Mouse (Mus musculus) hindbrain, embryonic 12.5 days (tissue): Measurements from ENCODE around the gene Ptprn2. TPM values are rescaled to one million over a fixed set of nuclear protein-coding genes. Genes with fewer than 3 reads are reported as not detected.
A peak's percentile ranks its signal among the peaks of the same experiment; 100 is the strongest.

Source experiments
- ATAC-seq: fragments of 200-750 bp; cut with Nextera tagmentation; 2 replicates; pipeline ENCODE4 v1.8.0; 2017; ENCODE audit warnings: moderate TSS enrichment; ENCODE audit not compliant: low FRiP score
- H3K27ac ChIP-seq: fragments of 300-500 bp; sonication (generic); 2 replicates; pipeline ENCODE4 v1.5.1; 2016; ENCODE audit warnings: mild to moderate bottlenecking
- H3K27me3 ChIP-seq: fragments of 300-500 bp; sonication (generic); 2 replicates; pipeline ENCODE4 v1.6.1; 2016; ENCODE audit warnings: mild to moderate bottlenecking
- H3K36me3 ChIP-seq: fragments of 300-500 bp; sonication (generic); 2 replicates; pipeline ENCODE4 v1.6.1; 2016; ENCODE audit warnings: mild to moderate bottlenecking
- H3K4me1 ChIP-seq: fragments of 300-500 bp; sonication (generic); 2 replicates; pipeline ENCODE4 v1.6.1; 2016
- H3K4me2 ChIP-seq: fragments of 300-500 bp; sonication (generic); replicated peaks from 2 replicates; pipeline ENCODE4 v1.6.1; 2016; ENCODE audit warnings: mild to moderate bottlenecking
- H3K4me3 ChIP-seq: fragments of 300-500 bp; sonication (generic); 2 replicates; pipeline ENCODE4 v1.5.1; 2016; ENCODE audit warnings: mild to moderate bottlenecking
- H3K9ac ChIP-seq: fragments of 300-500 bp; sonication (generic); 2 replicates; pipeline ENCODE4 v1.6.1; 2016; ENCODE audit warnings: mild to moderate bottlenecking, moderate library complexity
- H3K9me3 ChIP-seq: fragments of 300-500 bp; sonication (generic); replicated peaks from 2 replicates; pipeline ENCODE4 v1.6.1; 2016; ENCODE audit warnings: mild to moderate bottlenecking
- WGBS: fragments of 180-500 bp; shearing (Covaris S2); methylation state at CpG from one replicate; pipeline ENCODE4 v1.1.7; 2016; 5-methylcytosine and 5-hydroxymethylcytosine counted together
- polyA plus RNA-seq: library from polyadenylated mRNA; unstranded; fragments of >200 nt; fragmentation: Nextera tagmentation; extraction: Ambion mirVana; gene quantifications from 2 replicates; pipeline ENCODE4 v1.2.1, GENCODE M21; 2016

The Ptprn2 gene
- polyA plus RNA-seq, 1 experiment from 2014 or later: 7.5 TPM

- no peak overlapping the region for H3K4me3 ChIP-seq
- H3K4me2 ChIP-seq: no peak overlapping the region
- no peaks in the 10 kb centered on the region for H3K36me3 ChIP-seq
- no peaks in the 10 kb centered on the region for H3K4me1 ChIP-seq
- 73% methylated on average over 7 of the region's 7 CpGs for WGBS
- H3K27me3 ChIP-seq: no peaks in the 10 kb centered on the region
- no peak overlapping the region for H3K27ac ChIP-seq
- ATAC-seq: no peak
- H3K9ac ChIP-seq: no peak overlapping the region
- H3K9me3 ChIP-seq: no peaks in the 10 kb centered on the region
Observed at GRCm38 (mm10) chr12:117077664-117078063, 592.1 kb downstream of the Ptprn2 start.

- no peak for ATAC-seq
- Histone ChIP-seq H3K36me3 (no peaks in the 10 kb centered on the region), H3K4me2 (no peak overlapping the region), H3K9me3 (no peaks in the 10 kb centered on the region), H3K4me3 (no peak overlapping the region), H3K4me1 (peaks cover 4% of the 10 kb centered on the region), H3K27me3 (no peaks in the 10 kb centered on the region), H3K9ac (no peak overlapping the region), H3K27ac (no peak overlapping the region)
- 90% methylated on average over 5 of the region's 5 CpGs for WGBS
Observed at GRCm38 (mm10) chr12:117078945-117079344, 593.4 kb downstream of the Ptprn2 start.

GRCm38 (mm10) chr12:117079724-117080123, 594.2 kb downstream of the Ptprn2 start:
- no peak overlapping the region for H3K4me3 ChIP-seq
- H3K4me2 ChIP-seq: no peak overlapping the region
- no peaks in the 10 kb centered on the region for H3K36me3 ChIP-seq
- no peak overlapping the region for H3K9ac ChIP-seq
- H3K9me3 ChIP-seq: no peaks in the 10 kb centered on the region
- ATAC-seq: no peak
- WGBS: 55% methylated on average over 2 of the region's 2 CpGs
- H3K27ac ChIP-seq: no peak overlapping the region
- no peaks in the 10 kb centered on the region for H3K27me3 ChIP-seq
- peaks cover 11% of the 10 kb centered on the region for H3K4me1 ChIP-seq

- Histone ChIP-seq H3K4me1 (peaks cover 14% of the 10 kb centered on the region), H3K27ac (0 out of 2 replicates have a peak overlapping the region, but pooled peaks have one; percentile 18), H3K4me2 (no peak overlapping the region), H3K9me3 (no peaks in the 10 kb centered on the region), H3K9ac (no peak overlapping the region; the same call in 1 of the 2 replicates), H3K27me3 (no peaks in the 10 kb centered on the region), H3K36me3 (no peaks in the 10 kb centered on the region), H3K4me3 (no peak overlapping the region)
- WGBS: 74% methylated on average over 3 of the region's 3 CpGs
- ATAC-seq: no peak
Observed at GRCm38 (mm10) chr12:117083856-117084701, 598.6 kb downstream of the Ptprn2 start.

DNA sequence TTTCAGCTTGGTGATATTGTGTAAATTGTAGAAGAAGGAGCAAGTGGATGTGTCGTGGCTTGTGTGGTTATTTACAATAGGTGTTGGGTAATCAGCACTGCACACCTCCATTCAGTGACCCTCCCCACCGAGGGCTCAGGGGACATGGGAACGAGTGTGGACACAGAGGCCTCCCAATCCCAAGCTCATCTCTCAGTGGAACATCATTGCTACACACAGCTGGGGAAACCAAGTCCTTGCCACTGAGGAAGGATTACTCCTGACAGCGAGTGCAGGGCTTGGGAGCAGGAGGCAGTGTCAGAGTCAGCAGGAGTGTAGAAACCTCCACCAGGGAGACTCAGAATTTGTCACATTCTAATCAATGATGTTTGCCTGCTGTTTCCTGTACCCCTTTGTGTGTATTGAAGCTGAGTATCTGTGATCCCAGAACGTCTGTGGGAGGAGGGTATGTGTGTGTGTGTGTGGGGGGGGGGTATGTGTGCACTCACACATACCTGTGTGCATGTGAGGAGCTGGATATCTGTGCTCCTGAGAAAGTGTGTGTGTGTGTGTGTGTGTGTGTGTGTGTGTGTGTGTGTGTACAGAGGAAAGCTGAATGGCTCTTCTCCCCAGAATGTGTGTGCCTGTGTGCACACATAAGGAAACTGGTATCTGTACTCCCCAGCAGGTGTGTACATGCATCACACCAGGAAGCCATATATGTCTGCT, 599.3 kb downstream of the Ptprn2 start:
- no peaks in the 10 kb centered on the region for H3K36me3 ChIP-seq
- H3K27ac ChIP-seq: no peak overlapping the region
- no peak for ATAC-seq
- H3K4me1 ChIP-seq: peaks cover 14% of the 10 kb centered on the region
- no peak overlapping the region for H3K4me2 ChIP-seq
- H3K9me3 ChIP-seq: no peaks in the 10 kb centered on the region
- H3K27me3 ChIP-seq: no peaks in the 10 kb centered on the region
- no peak overlapping the region for H3K4me3 ChIP-seq
- no peak overlapping the region; the same call in 1 of the 2 replicates for H3K9ac ChIP-seq
- WGBS: 46% methylated on average over 5 of the region's 5 CpGs

- no peak overlapping the region for H3K4me2 ChIP-seq
- no peak for ATAC-seq
- H3K4me1 ChIP-seq: peaks cover 14% of the 10 kb centered on the region
- H3K4me3 ChIP-seq: no peak overlapping the region
- H3K9ac ChIP-seq: no peak overlapping the region
- no peaks in the 10 kb centered on the region for H3K27me3 ChIP-seq
- H3K36me3 ChIP-seq: no peaks in the 10 kb centered on the region
- H3K9me3 ChIP-seq: no peaks in the 10 kb centered on the region
- 66% methylated on average over 1 of the region's 1 CpGs for WGBS
- no peak overlapping the region for H3K27ac ChIP-seq
Observed at GRCm38 (mm10) chr12:117085661-117086335, 600.3 kb downstream of the Ptprn2 start.

GRCm38 (mm10) chr12:117092345-117093107, 607.0 kb downstream of the Ptprn2 start:
- 86% methylated on average over 4 of the region's 4 CpGs for WGBS
- H3K4me3 ChIP-seq: no peak overlapping the region
- no peak for ATAC-seq

DNA sequence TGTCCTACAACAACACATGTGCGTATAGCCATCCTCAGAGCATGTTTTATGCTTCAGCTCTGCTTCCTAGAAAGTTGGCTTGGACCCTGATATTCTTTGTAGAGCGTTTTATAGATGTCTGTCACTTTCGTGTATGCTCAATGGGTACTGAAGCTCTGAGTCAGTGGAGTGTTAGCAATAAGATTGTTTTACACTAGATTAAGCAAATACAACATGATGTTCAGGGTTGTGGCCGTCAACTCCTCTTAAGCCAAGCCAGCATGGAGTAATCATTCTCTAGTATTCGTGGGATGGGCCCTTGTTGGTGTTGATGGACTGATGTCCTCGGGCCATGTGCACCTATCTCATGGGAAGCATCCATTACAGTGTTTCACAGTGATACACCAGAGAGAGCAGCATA, 610.4 kb downstream of the Ptprn2 start:
- H3K9ac ChIP-seq: no peak overlapping the region
- no peaks in the 10 kb centered on the region for H3K36me3 ChIP-seq
- no peak for ATAC-seq
- no peaks in the 10 kb centered on the region for H3K9me3 ChIP-seq
- H3K4me2 ChIP-seq: no peak overlapping the region
- H3K4me3 ChIP-seq: no peak overlapping the region
- H3K27me3 ChIP-seq: peaks cover 19% of the 10 kb centered on the region; the same call in 1 of the 2 replicates
- no peaks in the 10 kb centered on the region for H3K4me1 ChIP-seq
- H3K27ac ChIP-seq: no peak overlapping the region
- 76% methylated on average over 6 of the region's 6 CpGs for WGBS

More at GRCm38 (mm10) chr12:117092345-117093107, 607.0 kb downstream of the Ptprn2 start:
- Histone ChIP-seq H3K27ac (no peak overlapping the region), H3K9ac (no peak overlapping the region), H3K36me3 (no peaks in the 10 kb centered on the region), H3K9me3 (no peaks in the 10 kb centered on the region), H3K4me2 (no peak overlapping the region), H3K4me1 (no peaks in the 10 kb centered on the region), H3K27me3 (0 out of 2 replicates have a peak, but pooled peaks cover 12% of the 10 kb centered on the region)

DNA sequence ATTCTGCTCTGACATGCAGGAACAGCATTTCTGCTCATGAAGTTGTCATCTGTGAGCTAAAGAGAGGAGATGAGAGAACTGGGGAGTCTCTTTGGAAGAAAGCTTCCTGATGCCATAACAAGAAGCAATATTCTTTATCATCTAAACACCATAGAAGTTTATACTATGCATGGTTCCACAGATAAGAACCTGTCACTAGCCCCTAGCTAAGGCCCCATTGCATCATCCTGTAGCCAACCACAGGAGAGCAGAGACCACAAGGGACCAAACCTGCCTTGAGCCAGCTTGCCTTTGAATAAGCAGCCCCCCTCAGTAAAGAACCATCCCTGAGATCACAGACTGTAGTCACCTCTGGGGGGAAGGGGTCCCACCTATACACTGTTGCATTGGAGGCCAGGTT, 612.8 kb downstream of the Ptprn2 start:
- H3K9ac ChIP-seq: no peak overlapping the region
- H3K4me3 ChIP-seq: no peak overlapping the region
- H3K36me3 ChIP-seq: no peaks in the 10 kb centered on the region
- H3K27me3 ChIP-seq: peaks cover 36% of the 10 kb centered on the region
- no peak overlapping the region for H3K4me2 ChIP-seq
- no peak for ATAC-seq
- no peaks in the 10 kb centered on the region for H3K9me3 ChIP-seq
- no peaks in the 10 kb centered on the region for H3K4me1 ChIP-seq
- no peak overlapping the region for H3K27ac ChIP-seq

DNA sequence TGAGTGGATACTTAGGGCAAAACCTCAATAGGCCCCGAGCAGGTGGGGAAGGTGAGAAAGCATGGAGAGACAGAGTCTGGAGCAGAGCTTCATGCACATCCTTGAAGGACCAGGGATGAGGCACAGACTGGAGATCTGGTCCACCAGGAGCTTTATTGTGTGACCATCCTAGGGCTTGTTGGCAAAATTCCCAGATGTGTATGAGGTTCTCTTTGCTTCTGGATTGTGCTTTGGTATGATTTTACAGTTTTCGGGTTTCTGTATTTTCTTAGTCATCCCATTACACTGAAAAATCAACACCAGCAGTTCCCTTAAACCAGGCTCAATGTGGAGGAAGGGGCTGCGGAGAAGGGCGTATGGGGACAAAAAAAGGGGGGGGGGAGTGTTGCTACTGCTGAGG, 621.2 kb downstream of the Ptprn2 start:
- no peak overlapping the region for H3K9ac ChIP-seq
- H3K9me3 ChIP-seq: no peaks in the 10 kb centered on the region
- H3K4me2 ChIP-seq: peak overlapping the region; percentile 43
- H3K27me3 ChIP-seq: peaks cover 77% of the 10 kb centered on the region
- 19% methylated on average over 4 of the region's 4 CpGs for WGBS
- peak; percentile 27 for ATAC-seq
- H3K4me3 ChIP-seq: no peak overlapping the region
- no peaks in the 10 kb centered on the region for H3K36me3 ChIP-seq
- peaks cover 21% of the 10 kb centered on the region for H3K4me1 ChIP-seq
- H3K27ac ChIP-seq: peak overlapping the region; percentile 76

GRCm38 (mm10) chr12:117107143-117107616, 621.7 kb downstream of the Ptprn2 start:
- peak overlapping the region; percentile 43 for H3K4me2 ChIP-seq
- H3K4me1 ChIP-seq: peaks cover 21% of the 10 kb centered on the region
- H3K9me3 ChIP-seq: no peaks in the 10 kb centered on the region
- no peak overlapping the region for H3K9ac ChIP-seq
- H3K36me3 ChIP-seq: no peaks in the 10 kb centered on the region
- 11% methylated on average over 16 of the region's 16 CpGs for WGBS
- peak; percentile 96 for ATAC-seq
- H3K4me3 ChIP-seq: no peak overlapping the region
- peak overlapping the region; percentile 76 for H3K27ac ChIP-seq
- H3K27me3 ChIP-seq: peaks cover 75% of the 10 kb centered on the region
